Mouse (Mus musculus): ENCODE results near the gene Lman2l. TPM values are rescaled to one million over a fixed set of nuclear protein-coding genes. Genes with fewer than 3 reads are reported as not detected.

Lman2l gene
- total and polyA plus RNA-seq, 3 experiments = 7.0 to 19.7 TPM; not detected in 1

DNA sequence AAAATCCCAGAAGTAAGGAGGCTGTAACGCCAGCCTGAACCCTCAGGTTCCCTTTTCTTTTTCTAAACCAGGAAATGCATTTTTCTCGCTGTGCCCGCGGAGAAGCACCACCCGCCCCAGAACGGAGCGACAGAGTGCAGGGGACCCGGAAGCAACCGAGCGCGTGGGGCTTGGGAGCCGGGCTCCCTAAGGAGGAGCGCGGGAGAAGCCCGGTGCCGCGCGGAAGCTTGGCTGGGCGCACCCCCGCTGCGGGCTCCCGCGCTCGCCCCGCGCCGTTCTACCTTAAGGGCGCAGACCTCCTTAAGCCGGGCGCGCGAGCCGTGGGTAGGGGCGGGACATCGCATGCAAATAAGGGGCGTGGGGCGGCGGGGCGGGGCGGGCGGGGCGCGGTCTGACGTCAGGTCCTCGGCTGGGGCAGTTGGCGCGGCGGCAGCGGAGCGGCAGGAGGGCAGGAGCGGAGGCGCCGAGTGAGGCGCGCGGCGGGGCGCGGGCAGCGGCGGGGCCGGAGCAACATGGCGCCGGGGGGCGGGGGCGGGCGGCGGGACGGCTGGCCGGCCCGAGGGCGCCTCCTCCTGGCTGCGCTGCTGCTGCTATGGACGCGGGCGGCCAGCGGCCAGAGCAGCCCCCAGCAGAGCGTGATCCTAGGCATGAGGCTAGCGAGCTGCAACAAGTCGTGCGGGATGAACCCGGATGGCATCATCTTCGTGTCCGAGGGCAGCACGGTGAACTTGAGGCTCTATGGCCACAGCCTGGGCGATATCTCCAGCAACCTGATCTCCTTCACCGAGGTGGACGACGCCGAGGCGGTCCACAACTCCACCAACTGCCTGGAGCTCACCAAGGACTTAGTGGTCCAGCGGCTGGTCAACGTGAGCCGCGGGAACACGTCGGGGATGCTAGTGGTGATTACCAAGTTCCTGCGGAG, 26.4 kb upstream of the Lman2l start, which contains the start of gene Cnnm4 (continued):
- TF ChIP-seq SIN3A (IDR thresholded peaks at IDR 0.05; ENCODE audit: low read length) = peak; percentile 90

DNA sequence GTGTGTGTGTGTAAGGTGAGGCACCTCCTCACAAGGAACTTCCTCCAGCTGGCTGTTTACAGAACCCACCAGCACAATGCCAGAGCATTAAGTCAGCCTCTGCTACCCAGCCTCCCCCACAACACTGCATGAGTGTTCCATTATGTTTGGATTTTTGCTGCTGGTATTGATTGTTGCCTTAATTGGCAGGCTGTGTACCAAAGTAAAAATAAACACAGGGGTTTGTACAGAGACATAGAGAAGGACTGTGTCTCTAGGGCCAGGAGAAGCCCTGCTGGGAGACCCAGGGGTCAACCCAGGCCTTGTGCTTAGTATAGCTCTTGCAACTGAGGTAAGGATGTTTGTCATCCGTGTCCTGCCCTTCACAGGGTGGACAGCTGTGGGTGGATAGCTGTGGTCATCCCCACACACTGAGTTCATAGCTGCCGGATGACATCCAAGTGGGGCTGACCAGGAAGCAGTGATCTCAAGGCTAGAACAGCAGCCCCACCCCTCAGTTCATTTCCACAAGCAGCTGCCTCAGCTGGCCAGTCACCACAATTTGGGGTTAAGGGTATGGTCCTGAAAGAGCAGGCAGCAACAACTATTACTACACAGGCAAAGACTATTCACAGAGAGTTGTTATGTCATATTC, 24.9 kb upstream of the Lman2l start:
- H3K27ac ChIP-seq (ENCODE audit: control insufficient read depth, low read depth, low read length) = no peak overlapping the region
- no peaks in the 10 kb centered on the region for H3K27me3 ChIP-seq (ENCODE audit: control insufficient read depth in 1 of 2, insufficient read depth in 2 of 2, low read length in 2 of 2)
- H3K9ac ChIP-seq (ENCODE audit: control insufficient read depth, low read depth, low read length, poor library complexity, severe bottlenecking) = no peak overlapping the region
- peaks cover 0 to 15% of the 10 kb centered on the region in 2 experiments; a peak in 2 of 4 replicates for H3K36me3 ChIP-seq (ENCODE audit: control insufficient read depth in 1 of 2, insufficient read depth in 2 of 2, low read length in 2 of 2)
- no peak for TF ChIP-seq POLR2AphosphoS2 (IDR thresholded peaks at IDR 0.05; ENCODE audit: low read length)
- no peak for TF ChIP-seq USF1 (IDR thresholded peaks at IDR 0.05; ENCODE audit: low read depth, low read length)
- peaks cover 3 to 35% of the 10 kb centered on the region in 2 experiments; a peak in 3 of 4 replicates for H3K4me1 ChIP-seq (ENCODE audit: control insufficient read depth in 1 of 2, insufficient read depth in 2 of 2, low read length in 2 of 2)
- peaks cover 12% of the 10 kb centered on the region for H3K79me2 ChIP-seq (ENCODE audit: control insufficient read depth, insufficient read depth, low read length, poor library complexity)
- DNase-seq (ENCODE audit: low read depth, low spot score) = no peak
- no peak overlapping the region for H3K4me3 ChIP-seq (ENCODE audit: control insufficient read depth in 1 of 2, insufficient read depth in 1 of 2, low read depth in 2 of 2, low read length in 2 of 2)
- H3K9me3 ChIP-seq (replicated peaks; ENCODE audit: insufficient read depth, low read length) = no peaks in the 10 kb centered on the region

DNA sequence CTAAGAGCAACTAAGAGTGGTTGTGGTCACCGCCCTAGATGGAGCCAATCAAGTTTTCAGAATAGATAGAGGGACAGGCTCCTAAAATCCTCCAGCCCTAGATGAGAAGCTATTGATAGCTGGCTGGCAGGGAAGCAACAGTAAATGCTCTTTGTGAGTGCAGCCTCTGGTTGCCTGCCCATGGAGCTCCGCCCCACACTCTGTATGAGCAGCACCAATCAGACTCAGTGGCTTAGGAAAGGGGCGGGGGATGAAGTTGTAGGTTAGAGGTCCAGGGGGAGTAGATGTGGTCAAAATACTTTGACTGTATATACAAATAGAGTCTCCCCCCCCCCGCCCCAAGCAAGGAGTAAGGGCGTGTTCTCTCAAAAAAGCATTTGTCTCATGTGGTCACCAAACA, 22.4 kb upstream of the Lman2l start:
- H3K79me2 ChIP-seq (ENCODE audit: control insufficient read depth, insufficient read depth, low read length, poor library complexity) = peaks cover 4% of the 10 kb centered on the region
- TF ChIP-seq MYC (IDR thresholded peaks at IDR 0.05; ENCODE audit: low read depth, low read length) (no peak), JUND (IDR thresholded peaks at IDR 0.05; ENCODE audit: low read depth, low read length) (no peak), ZNF384 (IDR thresholded peaks at IDR 0.05; ENCODE audit: low read depth, low read length) (no peak), ZMIZ1 (IDR thresholded peaks at IDR 0.05; ENCODE audit: low read depth, low read length) (no peak), NELFE (IDR thresholded peaks at IDR 0.05; ENCODE audit: low read depth, low read length) (no peak), MEF2A (IDR thresholded peaks at IDR 0.05; ENCODE audit: extremely low read depth, insufficient replicate concordance, low read depth, low read length, poor library complexity, severe bottlenecking) (no peak), POLR2AphosphoS5 (IDR thresholded peaks at IDR 0.05; ENCODE audit: borderline replicate concordance, low read depth, low read length) (no peak), NRF1 (IDR thresholded peaks at IDR 0.05; ENCODE audit: insufficient read depth, low read depth, low read length, poor library complexity, severe bottlenecking) (no peak)
- DNase-seq (ENCODE audit: low read depth, low spot score) = peak; percentile 53
- peaks cover 0 to 9% of the 10 kb centered on the region in 2 experiments; a peak in 2 of 4 replicates for H3K36me3 ChIP-seq (ENCODE audit: control insufficient read depth in 1 of 2, insufficient read depth in 2 of 2, low read length in 2 of 2)
- H3K9ac ChIP-seq (ENCODE audit: control insufficient read depth, low read depth, low read length, poor library complexity, severe bottlenecking) = no peak overlapping the region
- no peak overlapping the region for H3K4me3 ChIP-seq (ENCODE audit: control insufficient read depth in 1 of 2, insufficient read depth in 1 of 2, low read depth in 2 of 2, low read length in 2 of 2)
- peaks cover 0 to 14% of the 10 kb centered on the region in 2 experiments; a peak in 2 of 4 replicates for H3K4me1 ChIP-seq (ENCODE audit: control insufficient read depth in 1 of 2, insufficient read depth in 2 of 2, low read length in 2 of 2)
- no peaks in the 10 kb centered on the region for H3K27me3 ChIP-seq (ENCODE audit: control insufficient read depth in 1 of 2, insufficient read depth in 2 of 2, low read length in 2 of 2)
- H3K9me3 ChIP-seq (replicated peaks; ENCODE audit: insufficient read depth, low read length) = no peaks in the 10 kb centered on the region
- no peak overlapping the region for H3K27ac ChIP-seq (ENCODE audit: control insufficient read depth, low read depth, low read length)
